Mouse (Mus musculus) ovary, adult 18-20 months (tissue): Measurements from ENCODE around the gene Shld1.

Experiments used
- DNase-seq: peaks from one replicate; pipeline ENCODE4 v3.0.0; 2022; ENCODE audit warnings: low spot score, mixed read lengths

Shld1 gene

GRCm38 (mm10) chr2:132686756-132687737 is at the start of gene Shld1:
TSS of gene Shld1 (plus strand) at chr2:132686931.
- peak; percentile 90 for DNase-seq

- no peak for DNase-seq
Measured at GRCm38 (mm10) chr2:132638306-132638705, 48.4 kb upstream of the Shld1 start.

- DNase-seq: no peak
Measured at GRCm38 (mm10) chr2:132639337-132639736, 47.4 kb upstream of the Shld1 start.

GRCm38 (mm10) chr2:132641196-132641595 is 45.5 kb upstream of the Shld1 start:
- DNase-seq: no peak

- no peak for DNase-seq
Measured at GRCm38 (mm10) chr2:132643161-132643560, 43.6 kb upstream of the Shld1 start.

- no peak for DNase-seq
Measured at GRCm38 (mm10) chr2:132646856-132647745, 39.6 kb upstream of the Shld1 start.

- DNase-seq: no peak
Measured at GRCm38 (mm10) chr2:132649352-132649870, 37.3 kb upstream of the Shld1 start.

- DNase-seq: no peak
Measured at GRCm38 (mm10) chr2:132650546-132650945, 36.2 kb upstream of the Shld1 start.

GRCm38 (mm10) chr2:132652476-132652875 is 34.3 kb upstream of the Shld1 start:
- peak; percentile 7 for DNase-seq

GRCm38 (mm10) chr2:132654834-132655495 is 31.8 kb upstream of the Shld1 start:
- no peak for DNase-seq

- DNase-seq: peak; percentile 21
Measured at GRCm38 (mm10) chr2:132657186-132657585, 29.5 kb upstream of the Shld1 start.

- DNase-seq: no peak
Measured at GRCm38 (mm10) chr2:132658412-132659120, 28.2 kb upstream of the Shld1 start.

GRCm38 (mm10) chr2:132669091-132669490 is 17.6 kb upstream of the Shld1 start:
- no peak for DNase-seq

GRCm38 (mm10) chr2:132670290-132670689 is 16.4 kb upstream of the Shld1 start:
- DNase-seq: no peak

- DNase-seq: no peak
Measured at GRCm38 (mm10) chr2:132672121-132672520, 14.6 kb upstream of the Shld1 start.

- DNase-seq: no peak
Measured at GRCm38 (mm10) chr2:132676111-132676510, 10.6 kb upstream of the Shld1 start.

GRCm38 (mm10) chr2:132685001-132685400 is 1.7 kb upstream of the Shld1 start:
- DNase-seq: no peak

- DNase-seq: no peak
Measured at GRCm38 (mm10) chr2:132688611-132689021, 1.9 kb downstream of the Shld1 start.

- DNase-seq: no peak
Measured at GRCm38 (mm10) chr2:132689188-132689568, 2.4 kb downstream of the Shld1 start.

GRCm38 (mm10) chr2:132689569-132690231 is 3.0 kb downstream of the Shld1 start:
- peak; percentile 58 for DNase-seq

- no peak for DNase-seq
Measured at GRCm38 (mm10) chr2:132691731-132692130, 5.0 kb downstream of the Shld1 start.
